Mouse (Mus musculus) erythroblast, embryonic 14.5 days (primary cell): ENCODE data around the gene Bcl2l14. TPM values are rescaled to one million over a fixed set of nuclear protein-coding genes. Genes with fewer than 3 reads are reported as not detected.

ENCODE experiments used
- H3K27me3 ChIP-seq: 2 replicates; pipeline ENCODE4 v1.6.1; 2012; ENCODE audit warnings: inconsistent platforms; ENCODE audit not compliant: control insufficient read depth
- H3K36me3 ChIP-seq: 2 replicates; pipeline ENCODE4 v1.6.1; 2012; ENCODE audit warnings: mild to moderate bottlenecking, inconsistent platforms; ENCODE audit not compliant: control insufficient read depth
- H3K4me1 ChIP-seq: 2 replicates; pipeline ENCODE4 v1.6.1; 2012; ENCODE audit warnings: inconsistent platforms; ENCODE audit not compliant: control insufficient read depth
- H3K4me3 ChIP-seq: replicated peaks from 2 replicates; pipeline ENCODE3; 2012; ENCODE audit warnings: moderate library complexity, mild to moderate bottlenecking, inconsistent platforms
- H3K9me3 ChIP-seq: 2 replicates; pipeline ENCODE4 v1.6.1; 2012; ENCODE audit warnings: low read length, inconsistent platforms, mixed read lengths; ENCODE audit not compliant: control insufficient read depth
- GATA1 ChIP-seq: IDR thresholded peaks from 2 replicates; pipeline ENCODE4 v1.6.1; 2012; ENCODE audit warnings: low read length, inconsistent platforms, mixed read lengths
- TAL1 ChIP-seq: IDR thresholded peaks from 3 replicates; pipeline ENCODE4 v1.6.1; 2012; ENCODE audit warnings: low read length, inconsistent platforms, mixed read lengths
- polyA plus RNA-seq: library from polyadenylated mRNA; stranded (reverse); fragments of >175 nt; gene quantifications from 2 replicates; pipeline ENCODE4 v1.2.3, GENCODE M21; 2012

The Bcl2l14 gene
- polyA plus RNA-seq, 1 experiment: not detected

GRCm38 (mm10) chr6:134420375-134420774 lies 24.3 kb downstream of the Bcl2l14 start:
- Histone ChIP-seq H3K9me3 (no peaks in the 10 kb centered on the region), H3K4me1 (no peaks in the 10 kb centered on the region), H3K27me3 (no peaks in the 10 kb centered on the region; the same call in 1 of the 2 replicates), H3K36me3 (no peaks in the 10 kb centered on the region), H3K4me3 (no peak overlapping the region)
- TF ChIP-seq GATA1 (no peak), TAL1 (no peak)

- H3K4me1 ChIP-seq: no peaks in the 10 kb centered on the region
- no peak for TF ChIP-seq GATA1
- no peak for TF ChIP-seq TAL1
- no peaks in the 10 kb centered on the region for H3K9me3 ChIP-seq
- H3K4me3 ChIP-seq: no peak overlapping the region
- no peaks in the 10 kb centered on the region for H3K36me3 ChIP-seq
- H3K27me3 ChIP-seq: no peaks in the 10 kb centered on the region; the same call in 1 of the 2 replicates
Measured at GRCm38 (mm10) chr6:134421921-134422320, 25.8 kb downstream of the Bcl2l14 start.

GRCm38 (mm10) chr6:134425216-134425717 lies 29.1 kb downstream of the Bcl2l14 start:
- no peak overlapping the region for H3K4me3 ChIP-seq
- H3K36me3 ChIP-seq: no peaks in the 10 kb centered on the region
- H3K9me3 ChIP-seq: no peaks in the 10 kb centered on the region; the same call in 1 of the 2 replicates
- no peaks in the 10 kb centered on the region for H3K27me3 ChIP-seq
- TF ChIP-seq GATA1 (no peak), TAL1 (no peak)
- no peaks in the 10 kb centered on the region for H3K4me1 ChIP-seq

- no peaks in the 10 kb centered on the region for H3K4me1 ChIP-seq
- no peaks in the 10 kb centered on the region; the same call in 1 of the 2 replicates for H3K9me3 ChIP-seq
- no peak overlapping the region for H3K4me3 ChIP-seq
- H3K36me3 ChIP-seq: no peaks in the 10 kb centered on the region
- TF ChIP-seq GATA1: no peak
- no peak for TF ChIP-seq TAL1
- H3K27me3 ChIP-seq: no peaks in the 10 kb centered on the region
Measured at GRCm38 (mm10) chr6:134427165-134427564, 31.0 kb downstream of the Bcl2l14 start.

- no peaks in the 10 kb centered on the region for H3K36me3 ChIP-seq
- no peaks in the 10 kb centered on the region; the same call in 1 of the 2 replicates for H3K9me3 ChIP-seq
- no peaks in the 10 kb centered on the region for H3K27me3 ChIP-seq
- no peak overlapping the region for H3K4me3 ChIP-seq
- TF ChIP-seq GATA1: no peak
- TF ChIP-seq TAL1: no peak
- H3K4me1 ChIP-seq: no peaks in the 10 kb centered on the region
Measured at GRCm38 (mm10) chr6:134428455-134428854, 32.3 kb downstream of the Bcl2l14 start.

- Histone ChIP-seq H3K4me3 (no peak overlapping the region), H3K27me3 (no peaks in the 10 kb centered on the region), H3K4me1 (peaks cover 11% of the 10 kb centered on the region), H3K36me3 (no peaks in the 10 kb centered on the region), H3K9me3 (no peaks in the 10 kb centered on the region; the same call in 1 of the 2 replicates)
- TF ChIP-seq GATA1 (no peak), TAL1 (no peak)
Measured at GRCm38 (mm10) chr6:134430161-134430799, 34.2 kb downstream of the Bcl2l14 start.

- no peak overlapping the region for H3K4me3 ChIP-seq
- peaks cover 15% of the 10 kb centered on the region for H3K4me1 ChIP-seq
- TF ChIP-seq TAL1 (no peak), GATA1 (no peak)
- no peaks in the 10 kb centered on the region; the same call in 1 of the 2 replicates for H3K9me3 ChIP-seq
- no peaks in the 10 kb centered on the region for H3K27me3 ChIP-seq
- no peaks in the 10 kb centered on the region for H3K36me3 ChIP-seq
Measured at GRCm38 (mm10) chr6:134431583-134431982, 35.5 kb downstream of the Bcl2l14 start.

GRCm38 (mm10) chr6:134433281-134433680 lies 37.2 kb downstream of the Bcl2l14 start:
- peaks cover 15% of the 10 kb centered on the region for H3K4me1 ChIP-seq
- no peaks in the 10 kb centered on the region for H3K27me3 ChIP-seq
- no peaks in the 10 kb centered on the region for H3K36me3 ChIP-seq
- TF ChIP-seq GATA1 (no peak), TAL1 (no peak)
- no peaks in the 10 kb centered on the region for H3K9me3 ChIP-seq
- H3K4me3 ChIP-seq: no peak overlapping the region

GRCm38 (mm10) chr6:134434044-134434443 lies 37.9 kb downstream of the Bcl2l14 start:
- no peaks in the 10 kb centered on the region for H3K36me3 ChIP-seq
- peaks cover 15% of the 10 kb centered on the region for H3K4me1 ChIP-seq
- no peaks in the 10 kb centered on the region for H3K27me3 ChIP-seq
- H3K9me3 ChIP-seq: no peaks in the 10 kb centered on the region
- H3K4me3 ChIP-seq: no peak overlapping the region
- TF ChIP-seq TAL1 (no peak), GATA1 (no peak)

GRCm38 (mm10) chr6:134434866-134435390 lies 38.8 kb downstream of the Bcl2l14 start:
- TF ChIP-seq TAL1 (no peak), GATA1 (no peak)
- Histone ChIP-seq H3K9me3 (no peaks in the 10 kb centered on the region), H3K27me3 (peaks cover 7% of the 10 kb centered on the region), H3K4me1 (peaks cover 15% of the 10 kb centered on the region), H3K36me3 (no peaks in the 10 kb centered on the region), H3K4me3 (no peak overlapping the region)
